Mouse (Mus musculus) intestine, embryonic 14.5 days (tissue): Measurements from ENCODE around the gene Plxdc2. TPM values are rescaled to one million over a fixed set of nuclear protein-coding genes. Genes with fewer than 3 reads are reported as not detected.

Source experiments
- ATAC-seq: fragments of 200-750 bp; cut with Nextera tagmentation; replicated peaks from 2 replicates; pipeline ENCODE4 v1.8.0; 2017; ENCODE audit warnings: low read depth, moderate number of reproducible peaks, moderate TSS enrichment, moderate library complexity; ENCODE audit not compliant: low FRiP score, low TSS enrichment
- DNase-seq: peaks from one replicate; pipeline ENCODE4 v3.0.0-alpha.2; 2018; ENCODE audit warnings: low spot score
- H3K27ac ChIP-seq: fragments of 300-500 bp; sonication (generic); 2 replicates; pipeline ENCODE4 v1.5.1; 2014; ENCODE audit warnings: low read depth, mild to moderate bottlenecking, control low read depth
- H3K27me3 ChIP-seq: fragments of 300-500 bp; sonication (generic); replicated peaks from 2 replicates; pipeline ENCODE4 v1.6.1; 2014; ENCODE audit warnings: low read length, control low read depth; ENCODE audit not compliant: control insufficient read depth, insufficient read depth
- H3K36me3 ChIP-seq: fragments of 300-500 bp; sonication (generic); 2 replicates; pipeline ENCODE4 v1.6.1; 2014; ENCODE audit warnings: low read length, control low read depth; ENCODE audit not compliant: control insufficient read depth, insufficient read depth
- H3K4me1 ChIP-seq: fragments of 300-500 bp; sonication (generic); replicated peaks from 2 replicates; pipeline ENCODE4 v1.6.1; 2014; ENCODE audit warnings: low read length, control low read depth, mixed read lengths; ENCODE audit not compliant: control insufficient read depth, insufficient read depth
- H3K4me2 ChIP-seq: fragments of 300-500 bp; sonication (generic); 2 replicates; pipeline ENCODE4 v1.6.1; 2014; ENCODE audit warnings: low read length
- H3K4me3 ChIP-seq: fragments of 300-500 bp; sonication (generic); 2 replicates; pipeline ENCODE4 v1.5.1; 2014; ENCODE audit warnings: low read depth, low read length, control low read depth, mixed read lengths
- H3K9ac ChIP-seq: fragments of 300-500 bp; sonication (generic); 2 replicates; pipeline ENCODE4 v1.6.1; 2014; ENCODE audit warnings: mild to moderate bottlenecking, low read length
- H3K9me3 ChIP-seq: fragments of 300-500 bp; sonication (generic); 2 replicates; pipeline ENCODE4 v1.6.1; 2016; ENCODE audit warnings: low read length, control low read depth; ENCODE audit not compliant: control insufficient read depth
- WGBS: fragments of 180-500 bp; shearing (Covaris S2); extraction: QIAGEN DNeasy Blood & Tissue Kit; methylation state at CpG from one replicate; pipeline ENCODE4 v1.1.7; 2014; 5-methylcytosine and 5-hydroxymethylcytosine counted together
- polyA plus RNA-seq: library from polyadenylated mRNA; unstranded; fragments of >200 nt; fragmentation: Nextera tagmentation; extraction: Ambion mirVana; gene quantifications from 2 replicates; pipeline ENCODE4 v1.2.1, GENCODE M21; 2014

The Plxdc2 gene
- polyA plus RNA-seq, 1 experiment from 2014 or later, result 19.9 TPM

GRCm38 (mm10) chr2:16706227-16706626 is 350.1 kb downstream of the Plxdc2 start:
- H3K4me2 ChIP-seq, result no peak overlapping the region
- ATAC-seq, result no peak
- no peaks in the 10 kb centered on the region for H3K4me1 ChIP-seq
- H3K9ac ChIP-seq, result no peak overlapping the region
- no peaks in the 10 kb centered on the region for H3K27me3 ChIP-seq
- H3K4me3 ChIP-seq, result no peak overlapping the region
- no peak for DNase-seq
- WGBS, result 92% methylated on average over 2 of the region's 2 CpGs
- H3K36me3 ChIP-seq, result no peaks in the 10 kb centered on the region
- H3K9me3 ChIP-seq, result no peaks in the 10 kb centered on the region
- no peak overlapping the region for H3K27ac ChIP-seq

- H3K36me3 ChIP-seq, result no peaks in the 10 kb centered on the region
- H3K27ac ChIP-seq, result no peak overlapping the region
- DNase-seq, result no peak
- no peaks in the 10 kb centered on the region for H3K9me3 ChIP-seq
- H3K4me1 ChIP-seq, result no peaks in the 10 kb centered on the region
- H3K9ac ChIP-seq, result no peak overlapping the region
- H3K4me3 ChIP-seq, result no peak overlapping the region
- ATAC-seq, result no peak
- WGBS, result 59% methylated on average over 6 of the region's 6 CpGs
- H3K4me2 ChIP-seq, result no peak overlapping the region
- H3K27me3 ChIP-seq, result no peaks in the 10 kb centered on the region
Measured at GRCm38 (mm10) chr2:16709885-16710284, 353.8 kb downstream of the Plxdc2 start.

- no peaks in the 10 kb centered on the region for H3K27me3 ChIP-seq
- 95% methylated on average over 5 of the region's 5 CpGs for WGBS
- no peak for DNase-seq
- H3K27ac ChIP-seq, result no peak overlapping the region
- no peak overlapping the region for H3K4me3 ChIP-seq
- H3K9me3 ChIP-seq, result no peaks in the 10 kb centered on the region
- no peak for ATAC-seq
- H3K4me2 ChIP-seq, result no peak overlapping the region
- no peaks in the 10 kb centered on the region for H3K36me3 ChIP-seq
- H3K4me1 ChIP-seq, result no peaks in the 10 kb centered on the region
- no peak overlapping the region for H3K9ac ChIP-seq
Measured at GRCm38 (mm10) chr2:16731033-16731432, 374.9 kb downstream of the Plxdc2 start.

- WGBS, result 82% methylated on average over 2 of the region's 2 CpGs
Measured at GRCm38 (mm10) chr2:16734381-16734780, 378.3 kb downstream of the Plxdc2 start.

GRCm38 (mm10) chr2:16738241-16738640 is 382.1 kb downstream of the Plxdc2 start:
- ATAC-seq (no peak), DNase-seq (peak; percentile 54)
- Histone ChIP-seq H3K4me3 (no peak overlapping the region), H3K9me3 (no peaks in the 10 kb centered on the region), H3K4me2 (no peak overlapping the region), H3K27me3 (no peaks in the 10 kb centered on the region), H3K9ac (no peak overlapping the region), H3K27ac (no peak overlapping the region), H3K36me3 (no peaks in the 10 kb centered on the region), H3K4me1 (peaks cover 4% of the 10 kb centered on the region; the same call in 1 of the 2 replicates)
- WGBS, result 10% methylated on average over 8 of the region's 8 CpGs

More at GRCm38 (mm10) chr2:16734381-16734780, 378.3 kb downstream of the Plxdc2 start:
- Histone ChIP-seq H3K4me1 (peaks cover 4% of the 10 kb centered on the region; the same call in 1 of the 2 replicates), H3K36me3 (no peaks in the 10 kb centered on the region), H3K27ac (no peak overlapping the region), H3K4me2 (no peak overlapping the region), H3K9me3 (no peaks in the 10 kb centered on the region), H3K4me3 (no peak overlapping the region), H3K9ac (no peak overlapping the region), H3K27me3 (no peaks in the 10 kb centered on the region)
- DNase-seq (no peak), ATAC-seq (no peak)

DNA sequence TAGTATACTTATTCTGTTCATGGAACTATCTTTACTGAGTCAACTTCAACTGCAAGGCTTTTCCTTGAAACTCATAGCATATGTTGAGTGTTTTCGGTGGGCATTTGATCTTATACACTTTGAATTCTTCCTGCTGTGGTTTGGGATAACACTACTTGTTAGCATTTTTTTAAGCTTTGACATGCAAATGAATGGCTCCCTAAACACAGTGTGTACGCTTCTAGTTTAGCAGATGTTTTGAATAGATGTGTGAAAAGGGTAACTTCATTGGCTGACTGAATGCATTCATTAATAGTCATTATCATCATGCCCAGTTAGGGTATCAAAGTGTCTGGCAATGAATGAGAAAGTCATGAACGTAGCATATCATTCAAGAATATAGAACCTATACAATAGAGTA is 385.7 kb downstream of the Plxdc2 start:
- Histone ChIP-seq H3K4me1 (peaks cover 4% of the 10 kb centered on the region; the same call in 1 of the 2 replicates), H3K36me3 (no peaks in the 10 kb centered on the region), H3K9ac (no peak overlapping the region), H3K4me3 (no peak overlapping the region), H3K9me3 (no peaks in the 10 kb centered on the region), H3K27ac (no peak overlapping the region), H3K27me3 (no peaks in the 10 kb centered on the region), H3K4me2 (no peak overlapping the region)
- ATAC-seq, result no peak
- no peak for DNase-seq
- WGBS, result 91% methylated on average over 3 of the region's 3 CpGs

DNA sequence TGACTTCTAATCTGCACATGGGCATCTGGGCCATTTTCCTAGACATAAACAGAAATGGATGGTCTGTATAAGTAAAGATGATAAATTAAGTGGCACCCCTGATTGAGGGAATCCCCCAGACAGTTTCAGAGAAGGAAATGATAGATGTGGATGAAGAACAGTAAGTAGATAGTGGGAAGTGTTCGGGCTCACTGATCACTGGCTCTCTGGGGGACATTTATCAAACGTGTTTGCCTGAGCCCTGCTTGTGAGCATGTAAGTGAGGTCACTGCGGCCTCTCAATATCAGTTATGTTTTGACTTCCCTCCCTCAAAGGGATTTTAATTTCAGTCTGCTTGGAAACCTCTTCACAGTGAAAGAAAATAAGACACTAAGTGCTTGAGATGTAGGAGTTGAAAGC is 387.5 kb downstream of the Plxdc2 start:
- no peaks in the 10 kb centered on the region for H3K27me3 ChIP-seq
- ATAC-seq (no peak), DNase-seq (no peak)
- no peaks in the 10 kb centered on the region for H3K36me3 ChIP-seq
- H3K4me2 ChIP-seq, result no peak overlapping the region
- 42% methylated on average over 3 of the region's 3 CpGs for WGBS
- no peak overlapping the region for H3K4me3 ChIP-seq
- H3K9ac ChIP-seq, result no peak overlapping the region
- no peak overlapping the region for H3K27ac ChIP-seq
- no peaks in the 10 kb centered on the region for H3K9me3 ChIP-seq
- H3K4me1 ChIP-seq, result no peaks in the 10 kb centered on the region

DNA sequence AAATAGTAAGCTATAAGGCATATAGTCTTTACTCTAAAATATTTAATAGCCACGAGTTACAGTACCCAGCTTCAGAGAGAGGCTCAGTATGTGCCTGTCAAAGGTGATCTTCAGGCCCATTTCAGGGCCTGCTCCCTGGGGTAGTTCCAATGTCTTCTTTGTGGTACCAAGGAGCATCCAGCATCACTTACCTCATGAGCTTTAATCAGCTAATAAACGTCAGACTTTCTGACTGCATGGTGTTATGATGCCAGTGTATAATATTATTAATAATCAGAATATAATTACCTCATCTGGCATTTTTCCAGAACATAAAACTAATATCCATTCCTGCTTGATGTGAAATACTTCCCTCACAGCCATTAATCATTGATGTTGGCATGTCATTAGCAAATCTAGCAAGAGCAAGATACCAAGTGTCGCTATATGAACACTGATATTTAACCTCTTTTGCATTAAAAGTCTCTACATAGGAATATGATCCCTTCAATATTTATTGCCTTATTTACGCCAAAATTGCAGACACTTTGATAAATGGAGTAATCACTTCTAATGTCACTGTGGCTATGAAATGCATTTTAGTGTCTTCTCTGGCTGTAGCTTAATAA is 393.3 kb downstream of the Plxdc2 start:
- no peak overlapping the region for H3K27ac ChIP-seq
- DNase-seq (no peak), ATAC-seq (no peak)
- WGBS, result 83% methylated on average over 4 of the region's 4 CpGs
- no peaks in the 10 kb centered on the region for H3K27me3 ChIP-seq
- H3K4me3 ChIP-seq, result no peak overlapping the region
- no peak overlapping the region for H3K4me2 ChIP-seq
- no peaks in the 10 kb centered on the region for H3K9me3 ChIP-seq
- H3K9ac ChIP-seq, result no peak overlapping the region
- no peaks in the 10 kb centered on the region for H3K36me3 ChIP-seq
- no peaks in the 10 kb centered on the region for H3K4me1 ChIP-seq

GRCm38 (mm10) chr2:16757158-16757557 is 401.1 kb downstream of the Plxdc2 start:
- H3K27ac ChIP-seq, result no peak overlapping the region
- no peak overlapping the region for H3K4me3 ChIP-seq
- H3K9ac ChIP-seq, result no peak overlapping the region
- no peak for DNase-seq
- H3K9me3 ChIP-seq, result no peaks in the 10 kb centered on the region
- ATAC-seq, result no peak
- no peaks in the 10 kb centered on the region for H3K36me3 ChIP-seq
- 84% methylated on average over 2 of the region's 2 CpGs for WGBS
- H3K27me3 ChIP-seq, result no peaks in the 10 kb centered on the region
- no peaks in the 10 kb centered on the region for H3K4me1 ChIP-seq
- no peak overlapping the region for H3K4me2 ChIP-seq
